Mouse (Mus musculus) left cerebral cortex, adult 18-20 months (tissue): ENCODE results near the gene Trp53. TPM values are rescaled to one million over a fixed set of nuclear protein-coding genes. Genes with fewer than 3 reads are reported as not detected.

Experiments
- DNase-seq, 2 experiments: peaks; one replicate each; pipeline ENCODE4 v3.0.0; 2021 to 2022; ENCODE audit warnings: low spot score in 2 of 2, mixed read lengths in 1 of 2
- total RNA-seq, 2 experiments: library from RNA; stranded (reverse); gene quantifications; 2 replicates each; pipeline ENCODE4 v1.2.3; 2021

Gene Trp53
- total RNA-seq, 2 experiments from 2014 or later: 22.9 to 25.9 TPM

- DNase-seq: peak in 1 of 2 experiments; percentile 24
Measured at GRCm38 (mm10) chr11:69560896-69561854, 19.0 kb upstream of the Trp53 start.

GRCm38 (mm10) chr11:69563373-69563772 is 16.8 kb upstream of the Trp53 start:
- DNase-seq: no peak

DNA sequence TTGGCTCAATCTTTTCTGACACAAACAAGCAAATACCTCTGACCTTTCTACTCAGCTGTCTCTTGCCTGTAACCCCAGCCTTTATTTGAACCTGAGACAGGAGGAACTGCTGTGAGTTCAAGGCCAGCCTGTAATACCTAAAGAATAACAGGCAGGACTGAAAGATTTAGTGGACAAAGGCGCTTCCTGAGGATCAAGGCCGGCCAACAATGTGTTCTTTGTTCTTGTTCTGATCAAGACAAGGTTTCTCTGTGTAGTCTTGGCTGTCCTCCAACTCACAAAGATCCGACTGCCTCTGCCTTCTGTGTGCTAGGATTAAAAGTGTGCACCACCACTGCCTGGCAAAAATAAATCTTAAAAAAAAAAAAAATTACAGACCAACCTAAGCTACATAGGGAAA is 15.8 kb upstream of the Trp53 start:
- DNase-seq: no peak

GRCm38 (mm10) chr11:69565131-69565530 is 15.0 kb upstream of the Trp53 start:
- DNase-seq: no peak

- DNase-seq: no peak
Measured at GRCm38 (mm10) chr11:69575220-69575619, 4.9 kb upstream of the Trp53 start.

- no peak for DNase-seq
Measured at GRCm38 (mm10) chr11:69576307-69576706, 3.9 kb upstream of the Trp53 start.

GRCm38 (mm10) chr11:69578301-69578700 is 1.9 kb upstream of the Trp53 start:
- DNase-seq: no peak

DNA sequence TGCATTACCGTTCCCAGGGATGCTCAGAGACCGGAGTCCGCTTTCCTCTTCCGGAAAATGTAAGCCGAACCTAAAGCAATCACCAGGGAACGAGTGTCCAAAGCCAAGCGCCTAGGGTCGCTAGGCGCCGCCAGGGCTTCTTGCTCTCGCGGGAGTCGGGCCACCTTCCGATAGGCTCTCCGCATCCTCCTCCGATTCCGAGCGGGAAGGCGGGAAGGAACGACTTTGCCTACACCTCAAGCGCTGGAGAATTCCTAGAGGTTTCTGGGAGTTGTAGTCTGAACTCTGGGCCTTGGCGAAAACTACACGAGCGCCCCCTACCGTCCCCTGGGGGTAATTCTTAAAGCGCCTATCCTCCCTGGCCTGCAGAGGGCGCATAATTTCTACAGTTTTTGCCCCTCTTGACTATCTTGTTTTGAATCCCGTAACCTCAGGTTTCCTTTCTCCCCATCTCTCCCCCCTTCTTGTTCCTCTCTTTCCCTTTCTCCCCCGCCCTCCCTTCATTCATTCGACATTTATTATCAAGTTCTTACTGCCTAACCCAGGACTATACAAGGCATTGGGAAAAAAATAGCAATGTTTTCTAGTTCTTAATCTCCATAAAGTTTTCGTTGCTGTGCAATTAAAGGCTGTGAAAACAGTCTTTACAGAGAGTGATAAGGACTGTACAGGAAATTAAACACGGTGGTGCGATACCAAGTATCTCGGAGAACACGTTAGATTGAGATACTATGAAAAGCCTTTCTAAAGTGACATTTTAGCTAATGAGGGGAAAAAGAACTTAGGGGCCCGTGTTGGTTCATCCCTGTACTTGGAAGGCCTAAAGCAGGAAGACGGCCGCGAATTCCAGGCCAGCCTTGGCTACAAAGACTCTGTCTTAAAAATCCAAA is 786 bp upstream of the Trp53 start:
- DNase-seq: peak; percentile 97

GRCm38 (mm10) chr11:69580572-69581146 is 500 bp downstream of the Trp53 start:
- peak in 1 of 2 experiments; percentile 19 for DNase-seq

DNA sequence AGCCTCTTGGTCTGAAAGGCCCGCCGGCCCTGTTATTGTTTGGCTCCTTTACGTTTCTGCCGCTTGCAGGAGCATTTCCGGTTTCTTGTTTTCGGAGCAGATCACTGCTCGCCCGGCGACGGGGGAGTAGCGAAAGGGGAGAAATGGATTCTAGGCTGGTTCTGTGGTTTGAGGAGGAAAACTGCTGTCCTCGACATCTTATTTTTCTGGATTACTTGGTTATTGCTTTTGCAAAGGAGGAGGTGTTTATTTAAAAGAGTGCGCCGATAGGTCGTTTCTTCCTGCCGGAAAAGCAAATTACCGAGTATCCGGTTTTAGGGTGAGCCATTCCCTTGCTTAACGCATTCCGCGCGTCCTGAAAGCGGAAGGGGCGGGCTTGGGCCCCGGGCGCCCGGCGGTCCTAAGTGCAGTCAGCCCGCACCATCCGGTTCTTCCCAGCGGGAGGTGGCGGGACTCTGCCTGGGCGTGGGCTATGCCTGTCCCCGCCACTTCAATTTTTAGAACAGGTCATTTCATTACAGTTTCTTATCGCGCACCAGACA is 1.1 kb downstream of the Trp53 start:
- DNase-seq: peak; percentile 88 to 91

- DNase-seq: no peak
Measured at GRCm38 (mm10) chr11:69581814-69582213, 1.7 kb downstream of the Trp53 start.

- DNase-seq: no peak
Measured at GRCm38 (mm10) chr11:69582230-69582805, 2.2 kb downstream of the Trp53 start.

- DNase-seq: no peak
Measured at GRCm38 (mm10) chr11:69584008-69584407, 3.8 kb downstream of the Trp53 start.

GRCm38 (mm10) chr11:69584937-69585336 is 4.8 kb downstream of the Trp53 start:
- DNase-seq: no peak

GRCm38 (mm10) chr11:69585718-69586325 is 5.7 kb downstream of the Trp53 start:
- no peak for DNase-seq

DNA sequence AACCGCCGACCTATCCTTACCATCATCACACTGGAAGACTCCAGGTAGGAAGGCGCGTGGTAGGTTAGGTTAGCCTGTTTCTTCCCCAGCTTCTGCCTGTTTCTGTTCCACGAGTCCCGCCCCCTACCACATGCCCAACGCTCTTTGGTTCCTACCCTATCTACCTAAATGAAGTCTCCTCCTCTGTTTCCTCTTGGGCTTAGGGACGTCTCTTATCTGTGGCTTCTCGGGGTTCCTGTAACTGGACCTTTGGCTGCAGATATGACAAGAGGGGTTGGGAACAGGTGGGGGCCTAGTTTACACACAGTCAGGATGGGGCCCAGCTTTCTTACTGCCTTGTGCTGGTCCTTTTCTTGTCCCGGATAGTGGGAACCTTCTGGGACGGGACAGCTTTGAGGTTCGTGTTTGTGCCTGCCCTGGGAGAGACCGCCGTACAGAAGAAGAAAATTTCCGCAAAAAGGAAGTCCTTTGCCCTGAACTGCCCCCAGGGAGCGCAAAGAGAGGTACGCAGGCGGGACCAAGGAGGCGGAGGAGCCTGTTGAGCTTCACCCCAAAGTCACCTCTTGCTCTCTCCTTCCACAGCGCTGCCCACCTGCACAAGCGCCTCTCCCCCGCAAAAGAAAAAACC is 9.2 kb downstream of the Trp53 start:
- no peak for DNase-seq

DNA sequence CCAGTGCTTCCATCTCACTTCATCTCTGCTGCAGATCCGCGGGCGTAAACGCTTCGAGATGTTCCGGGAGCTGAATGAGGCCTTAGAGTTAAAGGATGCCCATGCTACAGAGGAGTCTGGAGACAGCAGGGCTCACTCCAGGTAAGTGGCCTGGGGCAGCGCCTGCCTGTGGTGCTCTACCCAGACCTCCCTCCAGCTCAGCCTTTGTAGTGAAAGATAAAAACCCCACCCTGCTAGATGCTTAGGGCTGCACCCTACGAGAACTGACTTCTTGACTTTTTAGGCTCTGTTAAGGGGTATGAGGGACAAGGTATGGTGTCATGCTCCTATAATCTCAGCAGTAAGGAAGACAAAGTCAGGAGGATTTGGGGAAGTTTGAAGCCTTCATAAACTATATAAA is 10.5 kb downstream of the Trp53 start:
- DNase-seq: no peak

DNA sequence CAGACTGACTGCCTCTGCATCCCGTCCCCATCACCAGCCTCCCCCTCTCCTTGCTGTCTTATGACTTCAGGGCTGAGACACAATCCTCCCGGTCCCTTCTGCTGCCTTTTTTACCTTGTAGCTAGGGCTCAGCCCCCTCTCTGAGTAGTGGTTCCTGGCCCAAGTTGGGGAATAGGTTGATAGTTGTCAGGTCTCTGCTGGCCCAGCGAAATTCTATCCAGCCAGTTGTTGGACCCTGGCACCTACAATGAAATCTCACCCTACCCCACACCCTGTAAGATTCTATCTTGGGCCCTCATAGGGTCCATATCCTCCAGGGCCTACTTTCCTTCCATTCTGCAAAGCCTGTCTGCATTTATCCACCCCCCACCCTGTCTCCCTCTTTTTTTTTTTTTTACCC is 11.3 kb downstream of the Trp53 start:
- no peak for DNase-seq

GRCm38 (mm10) chr11:69591899-69592637 is 11.9 kb downstream of the Trp53 start:
- DNase-seq: peak; percentile 36 to 56
